Mouse (Mus musculus) midbrain, postnatal 0 days (tissue): ENCODE measurements at regions not wholly inside any gene's neighbourhood (a gene's known extent, or its start where the extent isn't known, plus 50 kb on each side); places are given as distances from the start of the nearest gene placed in this dataset.
A peak's percentile ranks its signal among the peaks of the same experiment; 100 is the strongest.

Experiments
- ATAC-seq: fragments of 200-750 bp; cut with Nextera tagmentation; 2 replicates; pipeline ENCODE4 v1.8.0; 2017; ENCODE audit warnings: moderate number of reproducible peaks, mild to moderate bottlenecking, moderate TSS enrichment, moderate library complexity; ENCODE audit not compliant: low FRiP score
- DNase-seq: peaks from one replicate; pipeline ENCODE4 v3.0.0-alpha.2; 2015; ENCODE audit warnings: low spot score
- H3K27ac ChIP-seq: fragments of 300-500 bp; sonication (generic); 2 replicates; pipeline ENCODE4 v1.5.1; 2014; ENCODE audit warnings: low read depth, mild to moderate bottlenecking, low read length, mixed read lengths
- H3K27me3 ChIP-seq: fragments of 300-500 bp; sonication (generic); 2 replicates; pipeline ENCODE4 v1.6.1; 2014; ENCODE audit warnings: low read length, control low read depth, mixed read lengths; ENCODE audit not compliant: insufficient read depth
- H3K36me3 ChIP-seq: fragments of 300-500 bp; sonication (generic); 2 replicates; pipeline ENCODE4 v1.6.1; 2014; ENCODE audit warnings: low read length, control low read depth, mixed read lengths; ENCODE audit not compliant: insufficient read depth
- H3K4me1 ChIP-seq: fragments of 300-500 bp; sonication (generic); 2 replicates; pipeline ENCODE4 v1.6.1; 2014; ENCODE audit warnings: mild to moderate bottlenecking, control low read depth, antibody characterized with exemption, low read length, mixed read lengths; ENCODE audit not compliant: insufficient read depth
- H3K4me2 ChIP-seq: fragments of 300-500 bp; sonication (generic); 2 replicates; pipeline ENCODE4 v1.6.1; 2014; ENCODE audit warnings: low read depth, mild to moderate bottlenecking, low read length, mixed read lengths; ENCODE audit not compliant: poor library complexity, severe bottlenecking
- H3K4me3 ChIP-seq: fragments of 300-500 bp; sonication (generic); 2 replicates; pipeline ENCODE4 v1.5.1; 2014; ENCODE audit warnings: low read depth, mild to moderate bottlenecking, low read length, moderate library complexity
- H3K9ac ChIP-seq: fragments of 300-500 bp; sonication (generic); replicated peaks from 2 replicates; pipeline ENCODE4 v1.6.1; 2014; ENCODE audit warnings: mild to moderate bottlenecking, low read length, moderate library complexity, mixed read lengths; ENCODE audit not compliant: poor library complexity, severe bottlenecking
- H3K9me3 ChIP-seq: fragments of 300-500 bp; sonication (generic); 2 replicates; pipeline ENCODE4 v1.6.1; 2016; ENCODE audit warnings: low read length, control low read depth
- CTCF ChIP-seq: IDR thresholded peaks from 2 replicates; pipeline ENCODE4 v1.5.1; 2016; ENCODE audit warnings: antibody characterized with exemption, mild to moderate bottlenecking
- WGBS: fragments of 180-500 bp; shearing (Covaris S2); extraction: QIAGEN DNeasy Blood & Tissue Kit; methylation state at CpG from one replicate; pipeline ENCODE4 v1.1.7; 2014; 5-methylcytosine and 5-hydroxymethylcytosine counted together

DNA sequence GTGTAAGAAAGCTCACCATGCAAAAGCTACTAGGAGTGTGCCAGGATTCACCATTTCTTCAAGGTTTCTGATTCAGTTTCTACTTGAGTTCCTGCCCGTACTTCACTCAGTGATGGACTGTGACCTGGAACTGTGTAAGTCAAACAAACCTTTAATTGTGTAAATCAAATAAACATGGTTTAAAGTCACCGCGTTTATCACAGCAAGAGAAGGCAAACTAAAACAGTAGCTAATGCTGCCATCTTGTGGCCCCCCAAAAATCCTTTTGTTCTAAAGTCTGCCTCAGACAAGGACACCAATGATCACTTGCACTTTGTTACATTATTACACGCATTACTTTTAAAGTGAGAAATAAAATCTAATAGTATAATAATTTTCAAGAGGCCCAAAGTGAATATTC lies 63.6 kb upstream of the Dcx start:
- ATAC-seq (no peak), DNase-seq (peak; percentile 57)
- H3K4me3 ChIP-seq, result no peak overlapping the region
- no peaks in the 10 kb centered on the region for H3K27me3 ChIP-seq
- no peaks in the 10 kb centered on the region for H3K36me3 ChIP-seq
- no peaks in the 10 kb centered on the region for H3K4me1 ChIP-seq
- WGBS, result 30% methylated on average over 4 of the region's 4 CpGs
- H3K27ac ChIP-seq, result no peak overlapping the region
- no peaks in the 10 kb centered on the region for H3K9me3 ChIP-seq
- no peak overlapping the region for H3K4me2 ChIP-seq
- H3K9ac ChIP-seq, result no peak overlapping the region
- peak; percentile 71 for TF ChIP-seq CTCF
